Mouse (Mus musculus) heart, adult 2 months (tissue): Measurements from ENCODE around the gene Irgm2. TPM values are rescaled to one million over a fixed set of nuclear protein-coding genes. Genes with fewer than 3 reads are reported as not detected.
A peak's percentile ranks its signal among the peaks of the same experiment; 100 is the strongest.

Experiments used
- DNase-seq, 2 experiments: peaks; one replicate each; pipeline ENCODE4 v3.0.0; 2021
- H3K27ac ChIP-seq: fragments of 200-600 bp; 2 replicates; pipeline ENCODE4 v1.8.1; 2022
- H3K27me3 ChIP-seq: fragments of 200-500 bp; 2 replicates; pipeline ENCODE4 v1.6.1; 2012; ENCODE audit warnings: mild to moderate bottlenecking, low read length, inconsistent platforms, mixed read lengths; ENCODE audit not compliant: control insufficient read depth, insufficient read depth
- H3K36me3 ChIP-seq: fragments of 200-500 bp; 2 replicates; pipeline ENCODE4 v1.6.1; 2012; ENCODE audit warnings: low read length, inconsistent platforms; ENCODE audit not compliant: control insufficient read depth, insufficient read depth
- H3K4me1 ChIP-seq: fragments of 200-500 bp; 2 replicates; pipeline ENCODE4 v1.6.1; 2011; ENCODE audit warnings: low read length; ENCODE audit not compliant: control insufficient read depth, insufficient read depth
- H3K4me3 ChIP-seq: fragments of 200-600 bp; 2 replicates; pipeline ENCODE4 v1.8.1; 2022
- H3K79me2 ChIP-seq: fragments of 200-500 bp; replicated peaks from 2 replicates; pipeline ENCODE4 v1.6.1; 2012; ENCODE audit warnings: mild to moderate bottlenecking, inconsistent platforms, low read length, moderate library complexity, mixed read lengths; ENCODE audit not compliant: control insufficient read depth, insufficient read depth
- H3K9ac ChIP-seq: fragments of 200-500 bp; 2 replicates; pipeline ENCODE4 v1.6.1; 2012; ENCODE audit warnings: low read depth, mild to moderate bottlenecking, control low read depth, inconsistent platforms, low read length, mixed read lengths
- CTCF ChIP-seq: fragments of 200-600 bp; IDR thresholded peaks from 2 replicates; pipeline ENCODE4 v1.8.1; 2022; ENCODE audit warnings: antibody characterized with exemption, mild to moderate bottlenecking, moderate library complexity
- EP300 ChIP-seq: fragments of 200-500 bp; IDR thresholded peaks from 2 replicates; pipeline ENCODE4 v1.6.1; 2011; ENCODE audit warnings: low read depth, low read length, control low read depth; ENCODE audit not compliant: insufficient read depth
- POLR2A ChIP-seq: fragments of 200-500 bp; IDR thresholded peaks from 2 replicates; pipeline ENCODE4 v1.6.1; 2011; ENCODE audit warnings: mild to moderate bottlenecking, low read depth, low read length, control low read depth; ENCODE audit not compliant: insufficient read depth
- WGBS: fragments of 180-500 bp; shearing (Covaris S2); methylation state at CpG from one replicate; pipeline ENCODE4 v1.1.7; 2018; 5-methylcytosine and 5-hydroxymethylcytosine counted together
- intact Hi-C: fragments of 180-260 bp; cut with DNase I; formaldehyde crosslinking; loops from one replicate; pipeline ENCODE4 v1.15.1; 2025
- polyA plus RNA-seq: library from polyadenylated mRNA; depleted of rRNA; stranded (reverse); fragments of >200 nt; gene quantifications from 2 replicates; pipeline ENCODE4 v1.2.3, GENCODE M21; 2012
- total RNA-seq, 2 experiments: library from RNA; stranded (reverse); gene quantifications; 2 replicates each; pipeline ENCODE4 v1.2.3; 2021

Irgm2 gene
- total and polyA plus RNA-seq, 3 experiments, result 10.6 to 16.4 (median 11.9) TPM

DNA sequence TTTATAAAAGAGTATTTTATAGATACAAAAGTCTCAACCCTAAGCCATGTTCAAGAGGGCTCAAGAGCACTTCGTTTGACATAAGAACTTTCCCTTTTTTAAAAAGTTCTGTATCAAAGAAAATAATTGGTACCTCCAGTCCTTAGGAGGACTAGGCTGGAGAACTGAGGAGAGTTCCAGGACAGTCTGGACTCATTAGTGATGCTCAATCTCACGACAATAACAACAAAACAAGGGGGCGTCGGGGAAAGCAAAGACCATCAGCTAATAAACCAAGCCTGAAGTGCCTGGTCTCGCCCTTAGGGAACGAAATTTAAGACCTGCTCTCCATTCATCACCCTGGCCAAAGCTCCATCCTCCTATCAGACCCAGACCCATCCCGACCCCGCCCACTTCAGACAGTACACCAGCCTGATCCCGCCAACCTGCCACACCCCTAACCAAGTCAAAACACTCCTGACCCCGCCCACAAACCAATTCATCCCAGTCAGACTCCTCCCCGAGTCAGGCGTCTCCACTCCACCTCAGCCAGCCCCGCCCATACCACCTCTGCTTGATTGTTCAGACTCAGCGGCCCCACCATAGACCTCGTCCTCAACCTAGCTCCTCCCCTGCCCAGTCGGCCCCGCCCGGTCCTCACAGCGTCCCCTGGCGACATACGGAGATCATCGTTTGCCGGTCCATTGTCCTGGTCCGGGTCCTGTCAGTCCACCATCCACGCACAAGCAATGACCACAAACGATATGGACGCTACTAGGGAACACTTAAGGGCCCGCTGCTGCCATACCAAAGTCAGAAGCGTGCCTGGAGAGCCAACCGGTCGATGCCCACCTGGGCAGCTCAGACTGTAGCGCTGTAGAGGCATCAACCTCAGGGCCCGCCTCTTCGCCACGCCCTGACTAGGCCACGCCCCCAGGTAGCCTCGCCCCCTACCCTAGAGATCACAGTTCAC lies 39.7 kb downstream of the Irgm2 start:
- Histone ChIP-seq H3K79me2 (no peaks in the 10 kb centered on the region), H3K36me3 (no peaks in the 10 kb centered on the region), H3K9ac (no peak overlapping the region), H3K4me1 (no peaks in the 10 kb centered on the region), H3K27ac (no peak overlapping the region), H3K27me3 (no peaks in the 10 kb centered on the region), H3K4me3 (peak overlapping the region; percentile 36; the same call in 1 of the 2 replicates)
- intact Hi-C loops, result loop anchor here (5.0 kb wide), 1 partner anchor 348 kb away; no protein-coding TSS in a partner anchor
- TF ChIP-seq CTCF (peak; percentile 43), POLR2A (no peak)
- 5% methylated on average over 37 of the region's 37 CpGs for WGBS
- peak; percentile 43 to 54 for DNase-seq

DNA sequence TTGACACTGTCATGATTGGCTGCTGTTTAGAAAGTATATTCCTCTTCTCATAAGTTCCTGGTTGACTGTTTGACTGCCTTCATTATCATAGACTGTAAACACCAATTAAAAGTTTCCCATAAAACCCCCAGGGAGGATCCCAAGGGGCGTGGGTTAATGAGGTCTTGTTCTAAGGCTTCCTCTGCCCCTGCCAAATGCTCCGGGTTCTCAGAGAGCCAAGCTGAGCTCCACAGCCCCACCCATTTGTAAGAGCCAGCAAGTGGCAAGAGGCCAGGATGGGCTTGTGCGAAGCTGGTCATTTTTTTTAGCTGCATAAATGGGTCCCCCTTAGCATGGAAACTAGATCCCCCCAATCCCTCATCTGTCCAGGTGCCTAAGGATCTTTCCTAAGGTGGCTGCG lies 47.9 kb downstream of the Irgm2 start:
- H3K27me3 ChIP-seq, result peaks cover 2% of the 10 kb centered on the region; the same call in 1 of the 2 replicates
- intact Hi-C loops, result no loop called here
- 27% methylated on average over 4 of the region's 4 CpGs for WGBS

DNA sequence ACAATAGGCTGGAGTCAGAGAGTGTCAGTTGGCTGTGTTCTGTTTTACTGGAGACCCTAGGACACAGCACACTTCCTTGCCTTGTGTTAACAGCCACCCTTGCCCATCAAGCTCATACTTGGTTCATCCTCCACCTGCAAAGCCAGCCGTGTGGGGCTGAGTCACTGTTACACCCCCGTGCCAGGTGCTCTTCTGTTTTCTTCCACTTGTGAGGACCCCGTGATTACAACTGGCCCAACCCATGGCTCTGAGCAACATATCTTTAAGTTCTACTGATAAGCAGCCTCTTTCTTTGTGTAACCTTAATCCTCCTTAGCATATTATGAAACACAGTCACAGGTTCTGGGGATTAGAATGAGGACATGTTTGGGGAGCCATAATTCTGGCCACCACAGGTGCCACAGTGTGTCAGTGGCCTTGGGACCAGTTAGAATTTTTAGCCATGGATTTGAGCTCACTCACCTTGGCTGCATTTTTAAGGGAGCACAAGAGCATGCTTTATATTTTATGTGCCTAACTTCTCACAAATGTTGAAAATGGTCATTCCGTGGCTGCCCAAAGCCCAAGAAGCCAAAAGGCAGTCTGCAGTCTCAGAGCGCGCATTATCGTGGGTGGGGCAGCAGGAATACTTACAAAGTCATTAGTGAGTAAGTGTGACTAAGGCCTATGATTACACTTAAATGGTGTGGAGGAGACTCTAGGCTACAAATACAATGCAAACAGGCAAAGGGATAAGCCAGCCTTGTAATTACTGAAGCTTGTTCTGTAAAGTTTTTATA lies 50.0 kb downstream of the Irgm2 start:
- no peaks in the 10 kb centered on the region for H3K4me1 ChIP-seq
- TF ChIP-seq EP300 (no peak), POLR2A (no peak), CTCF (no peak)
- H3K27ac ChIP-seq, result no peak overlapping the region
- H3K36me3 ChIP-seq, result no peaks in the 10 kb centered on the region
- H3K79me2 ChIP-seq, result no peaks in the 10 kb centered on the region
- H3K4me3 ChIP-seq, result no peak overlapping the region
- H3K27me3 ChIP-seq, result peaks cover 2% of the 10 kb centered on the region; the same call in 1 of the 2 replicates
- no peak overlapping the region for H3K9ac ChIP-seq
- WGBS, result 79% methylated on average over 7 of the region's 7 CpGs
- DNase-seq, result no peak
- intact Hi-C loops, result no loop called here

More for the DNA sequence above, 47.9 kb downstream of the Irgm2 start:
- DNase-seq, result peak; percentile 40 to 51
- H3K36me3 ChIP-seq, result no peaks in the 10 kb centered on the region
- no peaks in the 10 kb centered on the region for H3K4me1 ChIP-seq
- no peaks in the 10 kb centered on the region for H3K79me2 ChIP-seq
- H3K4me3 ChIP-seq, result no peak overlapping the region
- TF ChIP-seq CTCF, result no peak
- no peak for TF ChIP-seq EP300
- H3K9ac ChIP-seq, result no peak overlapping the region
- no peak overlapping the region for H3K27ac ChIP-seq

DNA sequence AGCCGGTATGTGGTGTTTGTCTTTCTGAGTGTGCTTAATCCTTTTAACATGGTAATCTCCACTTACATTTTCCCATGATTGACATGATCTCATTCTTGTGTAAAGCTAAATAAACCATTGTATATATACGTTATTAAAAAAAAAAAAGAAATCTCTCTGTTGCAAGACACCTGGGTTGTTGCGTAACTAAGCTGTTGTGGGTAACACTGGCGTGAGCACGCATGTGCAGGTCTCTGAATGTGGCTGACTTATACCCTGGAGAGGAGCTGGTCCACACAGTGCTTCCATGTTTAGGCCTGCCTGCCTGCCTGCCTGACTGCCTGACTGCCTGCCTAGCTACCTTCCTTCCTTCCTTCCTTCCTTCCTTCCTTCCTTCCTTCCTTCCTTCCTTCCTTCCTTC lies 51.1 kb downstream of the Irgm2 start:
- TF ChIP-seq EP300 (no peak), POLR2A (no peak), CTCF (no peak)
- Histone ChIP-seq H3K36me3 (no peaks in the 10 kb centered on the region), H3K9ac (no peak overlapping the region), H3K4me3 (no peak overlapping the region), H3K27me3 (no peaks in the 10 kb centered on the region), H3K79me2 (no peaks in the 10 kb centered on the region), H3K27ac (no peak overlapping the region), H3K4me1 (no peaks in the 10 kb centered on the region)
- WGBS, result 86% methylated on average over 5 of the region's 5 CpGs
- intact Hi-C loops, result no loop called here
- no peak for DNase-seq

DNA sequence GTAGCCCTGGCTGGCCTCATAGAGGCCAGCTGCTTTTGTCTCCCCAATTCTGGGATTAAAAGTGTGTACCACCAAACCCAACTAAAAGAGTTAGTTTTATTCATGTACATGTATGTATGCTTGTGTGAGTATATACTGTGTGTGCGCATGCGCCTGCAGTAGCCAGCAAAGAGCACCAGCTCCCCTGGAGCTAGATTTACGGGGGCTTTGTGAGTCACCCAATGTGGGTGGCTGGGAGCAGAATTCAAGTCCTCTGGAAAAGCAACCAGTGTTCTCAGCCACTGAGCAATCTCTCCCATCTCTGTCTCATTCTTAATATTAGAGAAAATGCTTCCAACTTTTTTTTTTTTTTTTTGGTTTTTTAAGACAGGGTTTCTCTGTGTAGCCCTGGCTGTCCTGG lies 55.0 kb downstream of the Irgm2 start:
- no peaks in the 10 kb centered on the region for H3K4me1 ChIP-seq
- no peak overlapping the region for H3K9ac ChIP-seq
- H3K36me3 ChIP-seq, result no peaks in the 10 kb centered on the region
- H3K27ac ChIP-seq, result no peak overlapping the region
- 87% methylated on average over 3 of the region's 3 CpGs for WGBS
- intact Hi-C loops, result no loop called here
- H3K79me2 ChIP-seq, result no peaks in the 10 kb centered on the region
- H3K27me3 ChIP-seq, result no peaks in the 10 kb centered on the region; the same call in 1 of the 2 replicates
- no peak for DNase-seq
- H3K4me3 ChIP-seq, result no peak overlapping the region
- TF ChIP-seq CTCF, result no peak
- no peak for TF ChIP-seq EP300
- no peak for TF ChIP-seq POLR2A

DNA sequence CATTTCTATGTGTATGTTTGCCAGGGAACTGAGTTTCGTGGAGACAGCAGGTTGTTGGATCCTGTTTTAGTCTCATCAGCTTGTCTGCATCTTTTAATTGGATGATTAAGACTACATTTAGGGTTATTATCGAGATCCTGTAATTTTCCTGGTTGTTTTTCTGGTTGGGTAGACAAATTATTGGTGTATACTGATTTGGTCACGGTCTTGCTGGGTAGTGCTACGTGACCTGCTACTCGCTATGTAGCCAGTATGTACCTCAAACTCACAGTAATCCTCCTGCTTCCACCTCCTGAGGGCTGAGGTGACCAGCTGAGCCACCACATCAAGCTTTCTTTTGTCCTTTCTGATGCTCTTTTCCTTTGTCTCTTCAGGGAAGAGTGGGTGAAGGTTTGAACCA lies 58.4 kb downstream of the Irgm2 start:
- H3K4me3 ChIP-seq, result no peak overlapping the region
- TF ChIP-seq CTCF, result no peak
- no peak for TF ChIP-seq EP300
- no peak for TF ChIP-seq POLR2A
- no peaks in the 10 kb centered on the region for H3K36me3 ChIP-seq
- no peak for DNase-seq
- 83% methylated on average over 5 of the region's 5 CpGs for WGBS
- no peaks in the 10 kb centered on the region for H3K4me1 ChIP-seq
- no peak overlapping the region for H3K9ac ChIP-seq
- intact Hi-C loops, result no loop called here
- no peaks in the 10 kb centered on the region for H3K79me2 ChIP-seq
- H3K27me3 ChIP-seq, result no peaks in the 10 kb centered on the region; the same call in 1 of the 2 replicates
- no peak overlapping the region for H3K27ac ChIP-seq
